Mouse (Mus musculus): ENCODE measurements at regions not wholly inside any gene's neighbourhood (a gene's known extent, or its start where the extent isn't known, plus 50 kb on each side); places are given as distances from the start of the nearest gene placed in this dataset.

- Histone ChIP-seq H3K4me3 (ENCODE audit: low read depth, low read length) (no peak overlapping the region), H3K4me2 (ENCODE audit: low read length) (no peak overlapping the region), H3K9me3 (replicated peaks; ENCODE audit: control insufficient read depth, low read length, poor library complexity, severe bottlenecking) (no peaks in the 10 kb centered on the region), H3K27me3 (ENCODE audit: control insufficient read depth, insufficient read depth, low read depth, low read length) (no peaks in the 10 kb centered on the region), H3K4me1 (ENCODE audit: control insufficient read depth, insufficient read depth, low read length) (no peaks in the 10 kb centered on the region), H3K27ac (ENCODE audit: low read length) (peak overlapping the region; percentile 47; the same call in 1 of the 2 replicates), H3K9ac (ENCODE audit: low read depth, low read length) (no peak overlapping the region), H3K36me3 (ENCODE audit: control insufficient read depth, insufficient read depth, low read length) (no peaks in the 10 kb centered on the region)
- ATAC-seq, result peak; percentile 70
- 75% methylated on average over 14 of the region's 14 CpGs for WGBS
These were observed 149.3 kb downstream of the Tmem182 start for GRCm38 (mm10) chr1:40954720-40955163.

GRCm38 (mm10) chr1:40967768-40968504, 162.5 kb downstream of the Tmem182 start:
- H3K27ac ChIP-seq (ENCODE audit: low read length), result no peak overlapping the region
- no peaks in the 10 kb centered on the region for H3K4me1 ChIP-seq (ENCODE audit: control insufficient read depth, insufficient read depth, low read length)
- H3K9ac ChIP-seq (ENCODE audit: low read depth, low read length), result no peak overlapping the region
- no peak overlapping the region for H3K4me2 ChIP-seq (ENCODE audit: low read length)
- H3K36me3 ChIP-seq (ENCODE audit: control insufficient read depth, insufficient read depth, low read length), result no peaks in the 10 kb centered on the region
- no peaks in the 10 kb centered on the region for H3K9me3 ChIP-seq (replicated peaks; ENCODE audit: control insufficient read depth, low read length, poor library complexity, severe bottlenecking)
- ATAC-seq, result peak; percentile 45; the same call in 1 of the 2 replicates
- 64% methylated on average over 17 of the region's 17 CpGs for WGBS
- no peak overlapping the region for H3K4me3 ChIP-seq (ENCODE audit: low read depth, low read length)
- H3K27me3 ChIP-seq (ENCODE audit: control insufficient read depth, insufficient read depth, low read depth, low read length), result no peaks in the 10 kb centered on the region

- 82% methylated on average over 2 of the region's 2 CpGs for WGBS
- no peaks in the 10 kb centered on the region for H3K27me3 ChIP-seq (ENCODE audit: control insufficient read depth, insufficient read depth, low read depth, low read length)
These were observed 178.4 kb downstream of the Tmem182 start for GRCm38 (mm10) chr1:40983762-40984161.

GRCm38 (mm10) chr1:40993327-40993726, 187.9 kb downstream of the Tmem182 start:
- H3K4me2 ChIP-seq (ENCODE audit: low read length), result no peak overlapping the region
- H3K4me1 ChIP-seq (ENCODE audit: control insufficient read depth, insufficient read depth, low read length), result no peaks in the 10 kb centered on the region
- H3K27ac ChIP-seq (ENCODE audit: low read length), result no peak overlapping the region
- H3K36me3 ChIP-seq (ENCODE audit: control insufficient read depth, insufficient read depth, low read length), result no peaks in the 10 kb centered on the region
- no peak overlapping the region for H3K4me3 ChIP-seq (ENCODE audit: low read depth, low read length)
- H3K27me3 ChIP-seq (ENCODE audit: control insufficient read depth, insufficient read depth, low read depth, low read length), result no peaks in the 10 kb centered on the region
- no peak for ATAC-seq
- WGBS, result 85% methylated on average over 4 of the region's 4 CpGs
- no peak overlapping the region for H3K9ac ChIP-seq (ENCODE audit: low read depth, low read length)
- no peaks in the 10 kb centered on the region for H3K9me3 ChIP-seq (replicated peaks; ENCODE audit: control insufficient read depth, low read length, poor library complexity, severe bottlenecking)

More at GRCm38 (mm10) chr1:40983762-40984161, 178.4 kb downstream of the Tmem182 start:
- H3K4me1 ChIP-seq (ENCODE audit: control insufficient read depth, insufficient read depth, low read length), result no peaks in the 10 kb centered on the region
- no peak for ATAC-seq
- no peak overlapping the region for H3K9ac ChIP-seq (ENCODE audit: low read depth, low read length)
- H3K4me3 ChIP-seq (ENCODE audit: low read depth, low read length), result no peak overlapping the region
- no peaks in the 10 kb centered on the region for H3K36me3 ChIP-seq (ENCODE audit: control insufficient read depth, insufficient read depth, low read length)
- no peak overlapping the region for H3K27ac ChIP-seq (ENCODE audit: low read length)
- no peak overlapping the region for H3K4me2 ChIP-seq (ENCODE audit: low read length)
- H3K9me3 ChIP-seq (replicated peaks; ENCODE audit: control insufficient read depth, low read length, poor library complexity, severe bottlenecking), result no peaks in the 10 kb centered on the region

- 0 out of 2 replicates have a peak, but pooled peaks cover 2% of the 10 kb centered on the region for H3K4me1 ChIP-seq (ENCODE audit: control insufficient read depth, insufficient read depth, low read length)
- no peaks in the 10 kb centered on the region for H3K36me3 ChIP-seq (ENCODE audit: control insufficient read depth, insufficient read depth, low read length)
- WGBS, result 33% methylated on average over 13 of the region's 13 CpGs
- no peak overlapping the region for H3K27ac ChIP-seq (ENCODE audit: low read length)
- no peak overlapping the region for H3K4me3 ChIP-seq (ENCODE audit: low read depth, low read length)
- H3K27me3 ChIP-seq (ENCODE audit: control insufficient read depth, insufficient read depth, low read depth, low read length), result no peaks in the 10 kb centered on the region
- ATAC-seq, result peak; percentile 88
- no peak overlapping the region for H3K4me2 ChIP-seq (ENCODE audit: low read length)
- H3K9ac ChIP-seq (ENCODE audit: low read depth, low read length), result no peak overlapping the region
- no peaks in the 10 kb centered on the region for H3K9me3 ChIP-seq (replicated peaks; ENCODE audit: control insufficient read depth, low read length, poor library complexity, severe bottlenecking)
These were observed 196.0 kb downstream of the Tmem182 start for GRCm38 (mm10) chr1:41001154-41001949.

- WGBS, result 53% methylated on average over 9 of the region's 9 CpGs
- no peaks in the 10 kb centered on the region for H3K9me3 ChIP-seq (replicated peaks; ENCODE audit: control insufficient read depth, low read length, poor library complexity, severe bottlenecking)
- no peak overlapping the region for H3K9ac ChIP-seq (ENCODE audit: low read depth, low read length)
- H3K4me3 ChIP-seq (ENCODE audit: low read depth, low read length), result no peak overlapping the region
- H3K27me3 ChIP-seq (ENCODE audit: control insufficient read depth, insufficient read depth, low read depth, low read length), result no peaks in the 10 kb centered on the region
- 0 out of 2 replicates have a peak, but pooled peaks have one; percentile 25 for ATAC-seq
- H3K36me3 ChIP-seq (ENCODE audit: control insufficient read depth, insufficient read depth, low read length), result no peaks in the 10 kb centered on the region
- H3K4me2 ChIP-seq (ENCODE audit: low read length), result no peak overlapping the region
- H3K27ac ChIP-seq (ENCODE audit: low read length), result no peak overlapping the region
- H3K4me1 ChIP-seq (ENCODE audit: control insufficient read depth, insufficient read depth, low read length), result 0 out of 2 replicates have a peak, but pooled peaks cover 2% of the 10 kb centered on the region
These were observed 196.6 kb downstream of the Tmem182 start for GRCm38 (mm10) chr1:41002006-41002405.

- no peak overlapping the region for H3K4me2 ChIP-seq (ENCODE audit: low read length)
- WGBS, result 85% methylated on average over 4 of the region's 4 CpGs
- no peaks in the 10 kb centered on the region for H3K36me3 ChIP-seq (ENCODE audit: control insufficient read depth, insufficient read depth, low read length)
- no peak overlapping the region for H3K4me3 ChIP-seq (ENCODE audit: low read depth, low read length)
- H3K27me3 ChIP-seq (ENCODE audit: control insufficient read depth, insufficient read depth, low read depth, low read length), result no peaks in the 10 kb centered on the region
- no peaks in the 10 kb centered on the region for H3K9me3 ChIP-seq (replicated peaks; ENCODE audit: control insufficient read depth, low read length, poor library complexity, severe bottlenecking)
- H3K9ac ChIP-seq (ENCODE audit: low read depth, low read length), result no peak overlapping the region
- no peak overlapping the region for H3K27ac ChIP-seq (ENCODE audit: low read length)
- H3K4me1 ChIP-seq (ENCODE audit: control insufficient read depth, insufficient read depth, low read length), result peaks cover 10% of the 10 kb centered on the region
- no peak for ATAC-seq
These were observed 221.5 kb downstream of the Tmem182 start for GRCm38 (mm10) chr1:41026943-41027342.

- H3K36me3 ChIP-seq (ENCODE audit: control insufficient read depth, insufficient read depth, low read length), result no peaks in the 10 kb centered on the region
- no peaks in the 10 kb centered on the region for H3K9me3 ChIP-seq (replicated peaks; ENCODE audit: control insufficient read depth, low read length, poor library complexity, severe bottlenecking)
- no peak overlapping the region for H3K4me3 ChIP-seq (ENCODE audit: low read depth, low read length)
- no peak overlapping the region; the same call in 1 of the 2 replicates for H3K27ac ChIP-seq (ENCODE audit: low read length)
- H3K9ac ChIP-seq (ENCODE audit: low read depth, low read length), result no peak overlapping the region
- peaks cover 10% of the 10 kb centered on the region for H3K4me1 ChIP-seq (ENCODE audit: control insufficient read depth, insufficient read depth, low read length)
- WGBS, result 27% methylated on average over 4 of the region's 4 CpGs
- no peak overlapping the region for H3K4me2 ChIP-seq (ENCODE audit: low read length)
- no peaks in the 10 kb centered on the region for H3K27me3 ChIP-seq (ENCODE audit: control insufficient read depth, insufficient read depth, low read depth, low read length)
- ATAC-seq, result peak; percentile 79
These were observed 222.2 kb downstream of the Tmem182 start for GRCm38 (mm10) chr1:41027540-41027978.

GRCm38 (mm10) chr1:41028021-41028420, 222.6 kb downstream of the Tmem182 start:
- H3K4me3 ChIP-seq (ENCODE audit: low read depth, low read length), result no peak overlapping the region
- no peak overlapping the region for H3K4me2 ChIP-seq (ENCODE audit: low read length)
- peaks cover 10% of the 10 kb centered on the region for H3K4me1 ChIP-seq (ENCODE audit: control insufficient read depth, insufficient read depth, low read length)
- WGBS, result 67% methylated on average over 2 of the region's 2 CpGs
- H3K9ac ChIP-seq (ENCODE audit: low read depth, low read length), result no peak overlapping the region
- H3K9me3 ChIP-seq (replicated peaks; ENCODE audit: control insufficient read depth, low read length, poor library complexity, severe bottlenecking), result no peaks in the 10 kb centered on the region
- H3K36me3 ChIP-seq (ENCODE audit: control insufficient read depth, insufficient read depth, low read length), result no peaks in the 10 kb centered on the region
- H3K27ac ChIP-seq (ENCODE audit: low read length), result no peak overlapping the region
- ATAC-seq, result no peak
- H3K27me3 ChIP-seq (ENCODE audit: control insufficient read depth, insufficient read depth, low read depth, low read length), result no peaks in the 10 kb centered on the region

Measured in midbrain, embryonic 16.5 days (tissue).